Comparison of ENCODE assay signal across 8 mouse cellular contexts in genomic region chr9:121710584-121710975, GRCm38 (mm10). TPM values are rescaled to one million over a fixed set of nuclear protein-coding genes. Genes with fewer than 3 reads are reported as not detected.
A peak's percentile ranks its signal among the peaks of the same experiment; 100 is the strongest.
DNase-seq lines count a peak whose midpoint lies in the region; ATAC-seq lines count a peak whose summit lies in the region.

No protein-coding gene starts in this region.

- peaks cover 32% of the 10 kb centered on the region for H3K4me1 ChIP-seq in heart, embryonic 10.5 days
- peaks cover 23% of the 10 kb centered on the region for H3K4me1 ChIP-seq in embryonic facial prominence, embryonic 15.5 days
- H3K4me1 ChIP-seq in midbrain, embryonic 12.5 days, result peaks cover 18% of the 10 kb centered on the region

- H3K9me3 ChIP-seq in heart, embryonic 10.5 days, result no peaks in the 10 kb centered on the region
- H3K9me3 ChIP-seq in embryonic facial prominence, embryonic 15.5 days (replicated peaks), result no peaks in the 10 kb centered on the region
- no peaks in the 10 kb centered on the region for H3K9me3 ChIP-seq in midbrain, embryonic 12.5 days

- under 1% methylated on average over 18 of the region's 18 CpGs for WGBS in heart, embryonic 10.5 days
- 0% methylated on average over 18 of the region's 18 CpGs for WGBS in embryonic facial prominence, embryonic 15.5 days
- WGBS in midbrain, embryonic 12.5 days, result under 1% methylated on average over 18 of the region's 18 CpGs

- peak overlapping the region; percentile 86 for H3K4me3 ChIP-seq in heart, embryonic 10.5 days
- peak overlapping the region; percentile 90 for H3K4me3 ChIP-seq in embryonic facial prominence, embryonic 15.5 days (replicated peaks)
- H3K4me3 ChIP-seq in midbrain, embryonic 12.5 days, result peak overlapping the region; percentile 61

- no peak for DNase-seq in heart, embryonic 10.5 days (ENCODE audit: low spot score)
- no peak for DNase-seq in heart, postnatal 10 days
- DNase-seq in kidney, postnatal 36 days, result peak; percentile 55 to 66
- DNase-seq in gastrocnemius, postnatal 10 days, result no peak
- DNase-seq in left cerebral cortex, adult 9 months (ENCODE audit: low spot score in 2 of 2), result no peak

- intact Hi-C loops in heart, postnatal 10 days (cut with DNase I), result no loop called here

- no peaks in the 10 kb centered on the region; the same call in 1 of the 2 replicates for H3K27me3 ChIP-seq in heart, embryonic 10.5 days (ENCODE audit: insufficient read depth, poor library complexity, severe bottlenecking)
- H3K27me3 ChIP-seq in embryonic facial prominence, embryonic 15.5 days, result no peaks in the 10 kb centered on the region
- H3K27me3 ChIP-seq in midbrain, embryonic 12.5 days, result peaks cover 12% of the 10 kb centered on the region; the same call in 1 of the 2 replicates

- H3K36me3 ChIP-seq in heart, embryonic 10.5 days, result peaks cover 19% of the 10 kb centered on the region
- peaks cover 14% of the 10 kb centered on the region for H3K36me3 ChIP-seq in embryonic facial prominence, embryonic 15.5 days
- H3K36me3 ChIP-seq in midbrain, embryonic 12.5 days, result peaks cover 9% of the 10 kb centered on the region; the same call in 1 of the 2 replicates

- ATAC-seq in CD4-positive, CD25-positive, alpha-beta regulatory T cell, adult 4 months, result peak; percentile 33
- ATAC-seq in embryonic facial prominence, embryonic 15.5 days (ENCODE audit: insufficient number of reproducible peaks, low FRiP score, low TSS enrichment, low read depth), result no peak
- ATAC-seq in midbrain, embryonic 12.5 days (ENCODE audit: low FRiP score, low read depth), result peak; percentile 39

- H3K9ac ChIP-seq in embryonic facial prominence, embryonic 15.5 days, result peak overlapping the region; percentile 95
- peak overlapping the region; percentile 81 for H3K9ac ChIP-seq in midbrain, embryonic 12.5 days (replicated peaks)

- peak overlapping the region; percentile 72 for H3K4me2 ChIP-seq in embryonic facial prominence, embryonic 15.5 days (replicated peaks)
- H3K4me2 ChIP-seq in midbrain, embryonic 12.5 days (replicated peaks), result peak overlapping the region; percentile 74

- H3K27ac ChIP-seq in heart, embryonic 10.5 days, result peak overlapping the region; percentile 95
- H3K27ac ChIP-seq in embryonic facial prominence, embryonic 15.5 days (replicated peaks), result peak overlapping the region; percentile 94
- H3K27ac ChIP-seq in midbrain, embryonic 12.5 days (replicated peaks), result peak overlapping the region; percentile 86

RNA-seq across cellular contexts. Expression of gene Ss18l2, which starts 0.5 kb away (rescaled TPM):
- 115 and 138 TPM in 2 replicates for polyA plus RNA-seq in heart, embryonic 10.5 days (2016; fragmentation: Nextera tagmentation; extraction: Ambion mirVana)
- 100 to 1,000 TPM; 133 to 136 TPM for total RNA-seq in heart, postnatal 10 days (2021)
- polyA plus RNA-seq in CD4-positive, CD25-positive, alpha-beta regulatory T cell, adult 4 months (2017; shearing (Covaris generic)), result 10 to 100 TPM; 50.7 to 52.2 TPM
- polyA plus RNA-seq in embryonic facial prominence, embryonic 15.5 days (2015; fragmentation: Nextera tagmentation; extraction: Ambion mirVana), result 111 and 116 TPM in 2 replicates
- 107 TPM in 2 replicates for polyA plus RNA-seq in midbrain, embryonic 12.5 days (2016; fragmentation: Nextera tagmentation; extraction: Ambion mirVana)
- total RNA-seq in gastrocnemius, postnatal 10 days (2021), result 10 to 100 TPM; 80.2 to 85.8 TPM

RNA-seq across cellular contexts. Expression of gene Sec22c, which starts 5.3 kb away (rescaled TPM):
- polyA plus RNA-seq in heart, embryonic 10.5 days (2016; fragmentation: Nextera tagmentation; extraction: Ambion mirVana), result 7.0 and 8.8 TPM in 2 replicates
- total RNA-seq in heart, postnatal 10 days (2021), result 1 to 10 TPM; 3.3 to 5.7 TPM
- 10 to 100 TPM; 17.6 to 32.9 TPM for polyA plus RNA-seq in CD4-positive, CD25-positive, alpha-beta regulatory T cell, adult 4 months (2017; shearing (Covaris generic))
- 14.4 and 15.3 TPM in 2 replicates for polyA plus RNA-seq in embryonic facial prominence, embryonic 15.5 days (2015; fragmentation: Nextera tagmentation; extraction: Ambion mirVana)
- 25.9 and 29.5 TPM in 2 replicates for polyA plus RNA-seq in midbrain, embryonic 12.5 days (2016; fragmentation: Nextera tagmentation; extraction: Ambion mirVana)
- 1 to 10 TPM; 4.7 to 5.5 TPM for total RNA-seq in gastrocnemius, postnatal 10 days (2021)

RNA-seq across cellular contexts. Expression of gene Nktr, which starts 8.4 kb away (rescaled TPM):
- 48.7 and 49.8 TPM in 2 replicates for polyA plus RNA-seq in heart, embryonic 10.5 days (2016; fragmentation: Nextera tagmentation; extraction: Ambion mirVana)
- total RNA-seq in heart, postnatal 10 days (2021), result 10 to 100 TPM; 46.9 to 47.7 TPM
- polyA plus RNA-seq in CD4-positive, CD25-positive, alpha-beta regulatory T cell, adult 4 months (2017; shearing (Covaris generic)), result 100 to 1,000 TPM; 104 to 128 TPM
- 66.5 and 71.5 TPM in 2 replicates for polyA plus RNA-seq in embryonic facial prominence, embryonic 15.5 days (2015; fragmentation: Nextera tagmentation; extraction: Ambion mirVana)
- polyA plus RNA-seq in midbrain, embryonic 12.5 days (2016; fragmentation: Nextera tagmentation; extraction: Ambion mirVana), result 73.6 and 75.3 TPM in 2 replicates
- total RNA-seq in gastrocnemius, postnatal 10 days (2021), result 10 to 100 TPM; 36.5 to 57.9 TPM

RNA-seq across cellular contexts. Expression of gene Zfp651, which starts 48.5 kb away (rescaled TPM):
- 6.3 and 7.2 TPM in 2 replicates for polyA plus RNA-seq in heart, embryonic 10.5 days (2016; fragmentation: Nextera tagmentation; extraction: Ambion mirVana)
- total RNA-seq in heart, postnatal 10 days (2021), result 10 to 100 TPM; 89.0 to 98.3 TPM
- under 1 TPM; 0.22 to 0.30 TPM for polyA plus RNA-seq in CD4-positive, CD25-positive, alpha-beta regulatory T cell, adult 4 months (2017; shearing (Covaris generic))
- polyA plus RNA-seq in embryonic facial prominence, embryonic 15.5 days (2015; fragmentation: Nextera tagmentation; extraction: Ambion mirVana), result 34.0 and 35.4 TPM in 2 replicates
- 10.9 and 13.3 TPM in 2 replicates for polyA plus RNA-seq in midbrain, embryonic 12.5 days (2016; fragmentation: Nextera tagmentation; extraction: Ambion mirVana)
- total RNA-seq in gastrocnemius, postnatal 10 days (2021), result 10 to 100 TPM; 72.2 to 76.5 TPM

Comparison
In these comparisons a context has a peak if more than half of its experiments do, and no peak if none do; other contexts are left out.
1. DNase-seq: peak in kidney, postnatal 36 days (2 of 2); none in heart, embryonic 10.5 days (single experiment), heart, postnatal 10 days (0 of 2), gastrocnemius, postnatal 10 days (single experiment) and left cerebral cortex, adult 9 months (0 of 2).
2. Peak in every context shown above with its lines, with median percentiles within 50 percentile points of each other: H3K27ac ChIP-seq and H3K4me3 ChIP-seq.